Mouse (Mus musculus): Measurements from ENCODE around the gene Leng1. TPM values are rescaled to one million over a fixed set of nuclear protein-coding genes. Genes with fewer than 3 reads are reported as not detected.
A peak's percentile ranks its signal among the peaks of the same experiment; 100 is the strongest.

The Leng1 gene
- polyA plus RNA-seq, 1 experiment from 2014 or later: 13.4 TPM

- Histone ChIP-seq H3K36me3 (ENCODE audit: control insufficient read depth, insufficient read depth, low read length) (peaks cover 3% of the 10 kb centered on the region; the same call in 1 of the 2 replicates), H3K9me3 (ENCODE audit: control insufficient read depth, low read length) (no peaks in the 10 kb centered on the region), H3K27me3 (replicated peaks; ENCODE audit: control insufficient read depth, insufficient read depth, low read length) (no peaks in the 10 kb centered on the region), H3K9ac (ENCODE audit: low read depth, low read length) (peak overlapping the region; percentile 70), H3K4me2 (peak overlapping the region; percentile 98), H3K4me1 (replicated peaks; ENCODE audit: control insufficient read depth, insufficient read depth, low read length) (peaks cover 12% of the 10 kb centered on the region), H3K4me3 (ENCODE audit: low read depth, low read length) (peak overlapping the region; percentile 76), H3K27ac (ENCODE audit: low read depth, low read length) (peak overlapping the region; percentile 95)
- ATAC-seq (replicated peaks; ENCODE audit: low FRiP score): peak; percentile 46
- peak; percentile 83 for DNase-seq (ENCODE audit: low spot score)
- WGBS: 0% methylated on average over 45 of the region's 55 CpGs
Measured at GRCm38 (mm10) chr7:3694076-3694948, 28.7 kb upstream of the Leng1 start.

GRCm38 (mm10) chr7:3693809-3694075 is 28.1 kb upstream of the Leng1 start:
- Histone ChIP-seq H3K4me1 (replicated peaks; ENCODE audit: control insufficient read depth, insufficient read depth, low read length) (peaks cover 12% of the 10 kb centered on the region), H3K4me3 (ENCODE audit: low read depth, low read length) (peak overlapping the region; percentile 76), H3K9ac (ENCODE audit: low read depth, low read length) (peak overlapping the region; percentile 70), H3K9me3 (ENCODE audit: control insufficient read depth, low read length) (no peaks in the 10 kb centered on the region), H3K27ac (ENCODE audit: low read depth, low read length) (peak overlapping the region; percentile 95), H3K4me2 (peak overlapping the region; percentile 98), H3K27me3 (replicated peaks; ENCODE audit: control insufficient read depth, insufficient read depth, low read length) (no peaks in the 10 kb centered on the region), H3K36me3 (ENCODE audit: control insufficient read depth, insufficient read depth, low read length) (peaks cover 3% of the 10 kb centered on the region; the same call in 1 of the 2 replicates)
- WGBS: under 1% methylated on average over 18 of the region's 18 CpGs
- ATAC-seq (replicated peaks; ENCODE audit: low FRiP score): no peak
- DNase-seq (ENCODE audit: low spot score): no peak

GRCm38 (mm10) chr7:3692987-3693808 is 27.6 kb upstream of the Leng1 start, which contains the start of gene Mboat7:
TSS of gene Mboat7 (minus strand) at chr7:3693523.
- peak within 1 kb of the TSS; percentile 70 for H3K9ac ChIP-seq (ENCODE audit: low read depth, low read length)
- under 1% methylated on average over 55 of the region's 55 CpGs for WGBS
- peak within 1 kb of the TSS; percentile 95 for H3K27ac ChIP-seq (ENCODE audit: low read depth, low read length)
- peaks cover 4% of the 10 kb centered on the region for H3K36me3 ChIP-seq (ENCODE audit: control insufficient read depth, insufficient read depth, low read length)
- H3K4me1 ChIP-seq (replicated peaks; ENCODE audit: control insufficient read depth, insufficient read depth, low read length): peaks cover 12% of the 10 kb centered on the region
- DNase-seq (ENCODE audit: low spot score): peak; percentile 94
- H3K4me2 ChIP-seq: peak within 1 kb of the TSS; percentile 98
- ATAC-seq (replicated peaks; ENCODE audit: low FRiP score): peak; percentile 82
- H3K27me3 ChIP-seq (replicated peaks; ENCODE audit: control insufficient read depth, insufficient read depth, low read length): no peaks in the 10 kb centered on the region
- H3K4me3 ChIP-seq (ENCODE audit: low read depth, low read length): peak within 1 kb of the TSS; percentile 76
- H3K9me3 ChIP-seq (ENCODE audit: control insufficient read depth, low read length): no peaks in the 10 kb centered on the region

GRCm38 (mm10) chr7:3692382-3692986 is 26.8 kb upstream of the Leng1 start, which contains the start of gene Tsen34:
TSS of gene Tsen34 (plus strand) at chr7:3692863.
- peak within 1 kb of the TSS; percentile 76 for H3K4me3 ChIP-seq (ENCODE audit: low read depth, low read length)
- no peaks in the 10 kb centered on the region for H3K9me3 ChIP-seq (ENCODE audit: control insufficient read depth, low read length)
- peak within 1 kb of the TSS; percentile 98 for H3K4me2 ChIP-seq
- no peak for DNase-seq (ENCODE audit: low spot score)
- WGBS: under 1% methylated on average over 49 of the region's 49 CpGs
- ATAC-seq (replicated peaks; ENCODE audit: low FRiP score): no peak
- H3K27me3 ChIP-seq (replicated peaks; ENCODE audit: control insufficient read depth, insufficient read depth, low read length): no peaks in the 10 kb centered on the region
- H3K9ac ChIP-seq (ENCODE audit: low read depth, low read length): peak within 1 kb of the TSS; percentile 70
- peak within 1 kb of the TSS; percentile 95 for H3K27ac ChIP-seq (ENCODE audit: low read depth, low read length)
- peaks cover 12% of the 10 kb centered on the region for H3K4me1 ChIP-seq (replicated peaks; ENCODE audit: control insufficient read depth, insufficient read depth, low read length)
- H3K36me3 ChIP-seq (ENCODE audit: control insufficient read depth, insufficient read depth, low read length): peaks cover 6% of the 10 kb centered on the region

- Histone ChIP-seq H3K9ac (ENCODE audit: low read depth, low read length) (peak overlapping the region; percentile 70), H3K27ac (ENCODE audit: low read depth, low read length) (no peak overlapping the region), H3K4me3 (ENCODE audit: low read depth, low read length) (peak overlapping the region; percentile 76), H3K36me3 (ENCODE audit: control insufficient read depth, insufficient read depth, low read length) (peaks cover 3% of the 10 kb centered on the region; the same call in 1 of the 2 replicates), H3K27me3 (replicated peaks; ENCODE audit: control insufficient read depth, insufficient read depth, low read length) (no peaks in the 10 kb centered on the region), H3K9me3 (ENCODE audit: control insufficient read depth, low read length) (no peaks in the 10 kb centered on the region), H3K4me1 (replicated peaks; ENCODE audit: control insufficient read depth, insufficient read depth, low read length) (peaks cover 12% of the 10 kb centered on the region), H3K4me2 (peak overlapping the region; percentile 98)
- WGBS: 15% methylated on average over 3 of the region's 3 CpGs
- ATAC-seq (replicated peaks; ENCODE audit: low FRiP score): no peak
- no peak for DNase-seq (ENCODE audit: low spot score)
Measured at GRCm38 (mm10) chr7:3691919-3692318, 26.3 kb upstream of the Leng1 start.

GRCm38 (mm10) chr7:3685400-3686187 is 20.0 kb upstream of the Leng1 start:
- Histone ChIP-seq H3K9me3 (ENCODE audit: control insufficient read depth, low read length) (no peaks in the 10 kb centered on the region), H3K27me3 (replicated peaks; ENCODE audit: control insufficient read depth, insufficient read depth, low read length) (no peaks in the 10 kb centered on the region), H3K27ac (ENCODE audit: low read depth, low read length) (no peak overlapping the region), H3K36me3 (ENCODE audit: control insufficient read depth, insufficient read depth, low read length) (peaks cover 11% of the 10 kb centered on the region), H3K9ac (ENCODE audit: low read depth, low read length) (no peak overlapping the region), H3K4me1 (replicated peaks; ENCODE audit: control insufficient read depth, insufficient read depth, low read length) (no peaks in the 10 kb centered on the region), H3K4me2 (no peak overlapping the region), H3K4me3 (ENCODE audit: low read depth, low read length) (no peak overlapping the region)
- DNase-seq (ENCODE audit: low spot score) (no peak), ATAC-seq (replicated peaks; ENCODE audit: low FRiP score) (no peak)
- WGBS: 87% methylated on average over 31 of the region's 31 CpGs

- Histone ChIP-seq H3K9ac (ENCODE audit: low read depth, low read length) (no peak overlapping the region), H3K36me3 (ENCODE audit: control insufficient read depth, insufficient read depth, low read length) (peaks cover 11% of the 10 kb centered on the region), H3K4me2 (no peak overlapping the region), H3K9me3 (ENCODE audit: control insufficient read depth, low read length) (no peaks in the 10 kb centered on the region), H3K27ac (ENCODE audit: low read depth, low read length) (no peak overlapping the region), H3K27me3 (replicated peaks; ENCODE audit: control insufficient read depth, insufficient read depth, low read length) (no peaks in the 10 kb centered on the region), H3K4me1 (replicated peaks; ENCODE audit: control insufficient read depth, insufficient read depth, low read length) (no peaks in the 10 kb centered on the region), H3K4me3 (ENCODE audit: low read depth, low read length) (no peak overlapping the region)
- ATAC-seq (replicated peaks; ENCODE audit: low FRiP score): no peak
- 89% methylated on average over 8 of the region's 8 CpGs for WGBS
- DNase-seq (ENCODE audit: low spot score): no peak
Measured at GRCm38 (mm10) chr7:3684698-3685097, 19.1 kb upstream of the Leng1 start.

Data from liver, embryonic 11.5 days (tissue).